Comparison of ENCODE assay signal across 16 mouse cellular contexts in genomic region chr6:65421888-65422287, GRCm38 (mm10). TPM values are rescaled to one million over a fixed set of nuclear protein-coding genes. Genes with fewer than 3 reads are reported as not detected.
"Had no signal": no experiment of that assay in that cellular context is flagged by ENCODE, and none has a peak within 500 bp of the region (broad histone marks: within the 10 kb centered on the region; RNA-seq: fewer than 3 reads in every experiment).

No protein-coding gene starts in this region.

- DNase-seq: forebrain, postnatal 0 days; gastrocnemius, postnatal 14 days; gastrocnemius, postnatal 36 days; heart, adult 11 months; heart, adult 2 months; heart, postnatal 4 days; kidney, adult 18-20 months; kidney, adult 8-10 months; kidney, postnatal 10 days; kidney, postnatal 25 days; kidney, postnatal 4 days; liver; liver, embryonic 13.5 days had no signal

RNA-seq across cellular contexts. Expression of gene C130060K24Rik, which starts 41.0 kb away (rescaled TPM):
- total RNA-seq: gastrocnemius, adult 18-20 months; gastrocnemius, adult 8-10 months; gastrocnemius, postnatal 14 days; gastrocnemius, postnatal 36 days; heart, postnatal 25 days; heart, postnatal 4 days had no signal
